Mouse (Mus musculus): ENCODE results near the gene Eloa. TPM values are rescaled to one million over a fixed set of nuclear protein-coding genes. Genes with fewer than 3 reads are reported as not detected.
A peak's percentile ranks its signal among the peaks of the same experiment; 100 is the strongest.

Eloa gene
- polyA plus RNA-seq, 1 experiment from 2014 or later: 27.0 TPM

DNA sequence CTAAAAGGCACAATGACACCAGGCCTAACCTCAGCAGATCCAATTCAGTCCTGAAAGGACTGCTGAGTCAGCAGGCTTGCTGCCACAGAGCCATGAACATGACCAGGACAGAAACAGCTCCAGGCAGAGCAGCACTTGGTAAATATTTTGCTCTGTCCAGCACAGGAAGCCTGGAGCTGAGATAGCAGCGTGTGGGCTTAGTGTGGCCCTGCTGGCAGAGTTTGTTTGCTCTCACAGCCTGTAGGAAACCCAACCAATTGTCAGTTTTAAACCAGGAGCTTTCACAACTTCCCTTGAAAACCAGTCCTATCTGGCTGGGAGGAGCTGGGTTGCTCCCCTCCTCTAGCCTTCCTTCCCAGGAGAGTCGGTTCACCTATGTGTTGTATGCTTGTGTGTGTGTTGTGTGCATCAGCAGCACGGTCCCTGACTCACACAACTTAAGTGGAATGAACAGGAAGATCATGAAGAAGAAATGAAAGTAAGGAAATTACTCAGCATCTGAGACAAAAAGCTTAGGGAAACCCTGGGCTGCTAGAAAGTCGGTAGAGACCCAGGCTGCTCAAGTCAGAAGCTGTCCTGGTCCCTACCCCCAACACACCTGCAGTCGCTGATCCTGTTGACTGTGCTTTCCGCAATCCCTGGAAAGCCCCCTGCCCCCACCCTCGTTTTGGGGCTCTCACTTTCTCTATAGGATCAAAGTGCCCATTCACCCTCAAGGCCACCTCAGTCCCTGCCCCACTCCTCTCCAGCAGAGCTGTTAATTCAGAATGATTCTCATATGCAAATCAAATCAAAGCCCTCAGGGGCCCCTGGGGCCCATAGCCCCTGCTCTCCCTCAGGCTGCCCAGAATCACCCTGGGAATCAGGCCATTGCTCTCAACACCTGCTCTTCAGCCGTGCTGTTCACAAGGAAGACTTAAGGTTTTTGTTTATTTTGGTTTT lies 9.7 kb upstream of the Eloa start:
- no peaks in the 10 kb centered on the region for H3K9me3 ChIP-seq (replicated peaks)
- peak overlapping the region; percentile 51 for H3K4me2 ChIP-seq
- peaks cover 67% of the 10 kb centered on the region for H3K4me1 ChIP-seq (replicated peaks)
- peak overlapping the region; percentile 10; the same call in 1 of the 2 replicates for H3K9ac ChIP-seq
- H3K4me3 ChIP-seq (replicated peaks): no peak overlapping the region
- no peaks in the 10 kb centered on the region for H3K36me3 ChIP-seq (replicated peaks)
- peak; percentile 81 for ATAC-seq (ENCODE audit: insufficient read depth)
- peak overlapping the region; percentile 83 for H3K27ac ChIP-seq (replicated peaks)
- 8% methylated on average over 8 of the region's 8 CpGs for WGBS (ENCODE audit: insufficient replicate concordance)
- H3K27me3 ChIP-seq: no peaks in the 10 kb centered on the region

DNA sequence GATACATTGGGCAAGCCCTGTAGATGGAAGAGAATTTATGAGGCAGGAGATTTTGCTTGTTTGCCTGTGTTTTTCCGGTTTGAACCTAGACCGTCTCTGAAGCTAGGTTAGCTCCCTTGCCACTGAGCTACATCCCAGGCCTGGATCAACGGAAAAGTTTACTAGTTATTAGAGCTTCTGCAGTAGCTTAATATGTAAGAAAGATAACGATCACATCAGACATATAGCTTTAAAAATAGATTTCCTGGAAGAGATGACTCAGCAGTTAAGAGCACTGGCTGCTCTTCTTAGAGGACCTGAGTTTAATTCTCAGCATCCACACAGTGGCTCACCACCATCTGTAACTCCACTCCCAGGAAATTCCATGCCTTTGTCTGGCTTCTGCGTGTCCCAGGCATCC lies 7.1 kb upstream of the Eloa start:
- Histone ChIP-seq H3K36me3 (replicated peaks) (no peaks in the 10 kb centered on the region), H3K27me3 (no peaks in the 10 kb centered on the region), H3K4me3 (replicated peaks) (peak overlapping the region; percentile 17), H3K4me2 (peak overlapping the region; percentile 52), H3K4me1 (replicated peaks) (peaks cover 51% of the 10 kb centered on the region), H3K27ac (replicated peaks) (peak overlapping the region; percentile 56), H3K9ac (peak overlapping the region; percentile 11; the same call in 1 of the 2 replicates), H3K9me3 (replicated peaks) (no peaks in the 10 kb centered on the region)
- no peak for ATAC-seq (ENCODE audit: insufficient read depth)
- 36% methylated on average over 5 of the region's 5 CpGs for WGBS (ENCODE audit: insufficient replicate concordance)

DNA sequence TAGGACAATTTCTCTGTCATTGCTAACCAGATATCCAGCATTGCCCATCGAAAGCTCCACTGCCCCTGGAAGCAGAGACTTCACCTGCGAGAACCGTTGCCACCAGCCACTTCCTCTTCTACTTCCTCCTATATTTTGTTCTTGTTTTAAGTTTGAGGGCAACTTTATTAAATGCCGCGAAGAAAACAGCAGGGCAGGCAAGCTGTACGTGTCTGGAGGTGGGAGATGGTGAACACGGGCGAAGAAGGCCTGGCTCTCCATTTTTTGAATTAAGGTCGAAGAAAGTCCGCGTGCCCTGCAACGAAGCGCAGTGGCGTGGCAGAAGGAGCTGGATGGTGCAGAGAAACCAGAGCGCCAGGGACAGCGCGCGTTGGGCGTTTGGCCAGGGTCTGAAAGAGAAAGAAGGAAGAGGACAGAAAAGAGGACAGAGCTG lies 6.6 kb upstream of the Eloa start:
- H3K27me3 ChIP-seq: no peaks in the 10 kb centered on the region
- H3K4me1 ChIP-seq (replicated peaks): peaks cover 51% of the 10 kb centered on the region
- H3K36me3 ChIP-seq (replicated peaks): no peaks in the 10 kb centered on the region
- peak overlapping the region; percentile 1; the same call in 1 of the 2 replicates for H3K9ac ChIP-seq
- H3K9me3 ChIP-seq (replicated peaks): no peaks in the 10 kb centered on the region
- peak overlapping the region; percentile 52 for H3K4me2 ChIP-seq
- 41% methylated on average over 19 of the region's 19 CpGs for WGBS (ENCODE audit: insufficient replicate concordance)
- ATAC-seq (ENCODE audit: insufficient read depth): no peak
- peak overlapping the region; percentile 56 for H3K27ac ChIP-seq (replicated peaks)
- peak overlapping the region; percentile 17 for H3K4me3 ChIP-seq (replicated peaks)

DNA sequence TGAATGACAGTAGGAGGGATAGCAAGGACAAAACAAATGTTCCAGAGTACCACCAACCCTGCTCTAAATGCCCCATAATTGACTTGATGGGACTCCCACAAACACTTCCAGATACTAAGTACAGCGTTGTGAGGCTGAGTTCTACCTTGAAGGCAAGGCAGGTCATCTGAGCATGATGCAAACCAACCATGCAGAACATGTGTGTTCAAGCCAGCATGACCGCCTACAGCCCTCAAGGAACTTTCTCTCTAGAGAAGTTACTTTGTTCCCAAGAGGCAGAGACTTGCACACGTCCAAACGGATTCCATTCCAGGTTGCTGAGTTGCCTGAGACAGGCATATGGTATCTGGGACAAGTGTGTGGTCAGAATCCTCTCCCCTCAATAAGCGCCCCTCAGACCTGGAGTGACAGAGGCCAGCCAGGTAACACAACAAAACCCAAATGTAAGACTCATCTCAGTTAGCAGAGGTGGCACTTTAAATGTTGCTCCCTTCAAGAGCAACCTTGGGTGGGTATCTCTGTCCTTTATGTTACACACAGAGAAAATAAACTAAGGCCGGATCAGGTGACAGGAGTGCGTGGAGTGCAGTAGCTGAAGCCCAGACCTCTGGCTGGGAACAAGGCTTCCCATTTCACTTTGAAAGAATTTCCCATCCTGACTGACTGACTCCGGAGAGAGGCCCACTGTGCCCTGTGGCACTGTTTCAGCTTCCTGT lies 6.0 kb upstream of the Eloa start:
- WGBS (ENCODE audit: insufficient replicate concordance): 66% methylated on average over 8 of the region's 8 CpGs
- no peak overlapping the region for H3K9ac ChIP-seq
- H3K36me3 ChIP-seq (replicated peaks): no peaks in the 10 kb centered on the region
- no peak overlapping the region for H3K4me3 ChIP-seq (replicated peaks)
- no peak for ATAC-seq (ENCODE audit: insufficient read depth)
- peak overlapping the region; percentile 56 for H3K27ac ChIP-seq (replicated peaks)
- H3K27me3 ChIP-seq: no peaks in the 10 kb centered on the region
- peak overlapping the region; percentile 52; the same call in 1 of the 2 replicates for H3K4me2 ChIP-seq
- no peaks in the 10 kb centered on the region for H3K9me3 ChIP-seq (replicated peaks)
- peaks cover 47% of the 10 kb centered on the region for H3K4me1 ChIP-seq (replicated peaks)

DNA sequence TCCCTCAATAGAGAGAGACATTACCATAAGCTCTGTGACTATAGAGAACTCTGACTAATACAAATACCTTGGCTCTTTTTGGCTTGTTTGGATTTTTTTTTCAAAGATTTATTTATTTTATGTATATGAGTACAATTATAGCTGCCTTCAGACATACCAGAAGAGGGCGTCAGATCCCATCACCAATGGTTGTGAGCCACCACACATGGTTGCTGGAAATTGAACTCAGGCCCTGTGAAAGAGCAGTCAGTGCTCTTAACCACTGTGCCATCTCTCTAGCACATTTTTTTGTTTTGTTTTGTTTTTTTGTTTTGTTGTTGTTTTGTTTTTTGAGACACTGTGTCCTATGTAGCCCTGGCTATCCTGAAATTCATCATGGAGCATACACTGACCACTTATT lies 3.8 kb upstream of the Eloa start:
- WGBS (ENCODE audit: insufficient replicate concordance): 72% methylated on average over 1 of the region's 1 CpGs

DNA sequence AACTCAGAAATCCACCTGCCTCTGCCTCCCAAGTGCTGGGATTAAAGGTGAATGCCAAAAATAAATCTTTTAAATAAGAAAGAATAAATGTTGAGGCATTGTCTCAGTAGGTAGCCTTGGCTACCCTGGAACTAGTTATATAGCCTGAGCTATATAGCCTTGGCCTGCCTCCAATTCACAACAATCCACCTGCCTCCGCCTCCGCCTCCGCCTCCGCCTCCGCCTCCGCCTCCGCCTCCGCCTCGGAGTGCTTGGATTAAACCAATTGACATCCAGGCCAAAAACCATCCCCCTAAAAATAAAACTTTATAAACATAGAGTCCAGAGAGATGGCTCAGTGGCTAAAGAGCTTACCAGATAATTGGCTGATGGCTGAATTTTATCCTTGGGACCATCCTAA lies 1.4 kb upstream of the Eloa start:
- Histone ChIP-seq H3K4me3 (replicated peaks) (no peak overlapping the region), H3K27ac (replicated peaks) (no peak overlapping the region), H3K9me3 (replicated peaks) (no peaks in the 10 kb centered on the region), H3K4me1 (replicated peaks) (peaks cover 38% of the 10 kb centered on the region), H3K9ac (no peak overlapping the region), H3K4me2 (no peak overlapping the region), H3K27me3 (no peaks in the 10 kb centered on the region), H3K36me3 (replicated peaks) (0 out of 2 replicates have a peak, but pooled peaks cover 7% of the 10 kb centered on the region)
- 96% methylated on average over 9 of the region's 9 CpGs for WGBS (ENCODE audit: insufficient replicate concordance)
- ATAC-seq (ENCODE audit: insufficient read depth): no peak

More for the DNA sequence above, 3.8 kb upstream of the Eloa start:
- Histone ChIP-seq H3K4me3 (replicated peaks) (no peak overlapping the region), H3K4me2 (no peak overlapping the region), H3K9me3 (replicated peaks) (no peaks in the 10 kb centered on the region), H3K27ac (replicated peaks) (no peak overlapping the region), H3K27me3 (no peaks in the 10 kb centered on the region), H3K4me1 (replicated peaks) (peaks cover 41% of the 10 kb centered on the region), H3K36me3 (replicated peaks) (no peaks in the 10 kb centered on the region), H3K9ac (no peak overlapping the region)
- ATAC-seq (ENCODE audit: insufficient read depth): no peak

DNA sequence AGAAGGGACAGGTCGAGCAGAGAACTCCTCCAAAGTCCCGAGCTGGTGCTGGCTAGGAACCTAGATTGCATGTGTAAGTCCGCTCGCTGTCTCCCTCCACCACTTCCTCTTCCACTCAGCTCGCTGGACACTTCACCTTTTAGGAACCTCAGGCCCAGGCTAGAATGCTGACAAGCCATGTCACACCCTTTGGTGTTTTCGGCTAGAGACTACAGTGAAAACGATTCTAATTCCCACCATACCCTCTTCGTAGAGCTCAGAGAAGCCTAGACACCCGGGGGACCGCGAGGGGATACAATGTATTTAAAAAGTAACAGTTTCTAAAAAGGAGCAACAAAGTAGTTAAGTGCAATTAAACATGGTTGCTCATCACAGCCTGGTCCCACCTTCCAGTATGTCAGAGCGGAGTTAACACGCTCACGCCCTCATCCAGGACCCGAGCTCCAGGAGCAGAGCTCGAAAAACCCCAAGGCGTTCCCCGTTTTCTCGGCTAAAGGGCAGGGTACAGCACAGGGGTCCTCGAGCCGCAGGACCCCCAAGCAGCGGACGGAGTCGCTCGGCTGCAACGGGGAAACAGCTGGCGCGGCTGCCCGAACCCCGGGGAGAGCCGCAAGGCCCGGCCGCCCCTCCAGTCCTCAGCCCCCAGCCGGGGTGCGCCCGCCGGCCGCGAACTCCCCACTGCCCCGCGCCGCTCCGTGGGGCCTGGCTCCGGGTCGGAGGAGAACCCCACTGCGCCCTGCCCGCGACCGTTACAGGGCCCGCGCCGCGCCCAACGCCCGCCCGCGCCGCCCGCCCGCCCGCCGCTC lies 617 bp downstream of the Eloa start:
- Histone ChIP-seq H3K4me3 (replicated peaks) (peak overlapping the region; percentile 88), H3K36me3 (replicated peaks) (peaks cover 21% of the 10 kb centered on the region), H3K27ac (replicated peaks) (peak overlapping the region; percentile 94), H3K4me2 (peak overlapping the region; percentile 71), H3K9me3 (replicated peaks) (no peaks in the 10 kb centered on the region), H3K27me3 (no peaks in the 10 kb centered on the region), H3K4me1 (replicated peaks) (peaks cover 37% of the 10 kb centered on the region), H3K9ac (peak overlapping the region; percentile 96)
- under 1% methylated on average over 62 of the region's 62 CpGs for whole genome bisulfite sequencing (ENCODE audit: insufficient replicate concordance)
- peak; percentile 71 for ATAC-seq (ENCODE audit: insufficient read depth)

DNA sequence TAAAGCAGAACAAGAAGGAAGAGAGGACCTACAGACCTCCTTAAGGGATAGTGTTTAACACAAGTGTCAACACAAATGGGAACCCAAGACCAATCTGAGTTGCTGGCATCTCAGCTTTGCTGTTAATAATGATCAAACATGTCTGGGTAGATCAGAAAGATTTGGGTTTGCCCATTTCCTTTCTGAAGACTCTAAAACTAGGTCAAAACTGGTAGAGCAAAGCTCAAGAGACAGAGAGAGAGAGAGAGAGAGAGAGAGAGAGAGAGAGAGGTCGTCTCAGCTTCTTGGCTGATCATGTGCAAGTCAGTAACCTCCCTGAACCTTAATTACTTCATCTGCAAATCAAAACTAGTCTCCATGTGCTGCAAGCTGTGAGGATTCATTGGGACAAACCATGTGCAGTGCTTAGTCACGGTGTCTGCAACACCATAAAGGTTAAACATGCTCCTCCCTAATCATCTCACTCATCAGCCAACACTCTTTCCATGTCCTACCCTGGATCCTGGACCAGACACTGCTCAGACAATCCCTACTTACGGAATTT lies 5.4 kb downstream of the Eloa start:
- Histone ChIP-seq H3K27me3 (no peaks in the 10 kb centered on the region), H3K4me2 (no peak overlapping the region), H3K27ac (replicated peaks) (no peak overlapping the region), H3K9me3 (replicated peaks) (no peaks in the 10 kb centered on the region), H3K4me3 (replicated peaks) (no peak overlapping the region), H3K36me3 (replicated peaks) (peaks cover 55% of the 10 kb centered on the region), H3K4me1 (replicated peaks) (peaks cover 34% of the 10 kb centered on the region), H3K9ac (no peak overlapping the region)
- WGBS (ENCODE audit: insufficient replicate concordance): 84% methylated on average over 3 of the region's 3 CpGs
- ATAC-seq (ENCODE audit: insufficient read depth): no peak

DNA sequence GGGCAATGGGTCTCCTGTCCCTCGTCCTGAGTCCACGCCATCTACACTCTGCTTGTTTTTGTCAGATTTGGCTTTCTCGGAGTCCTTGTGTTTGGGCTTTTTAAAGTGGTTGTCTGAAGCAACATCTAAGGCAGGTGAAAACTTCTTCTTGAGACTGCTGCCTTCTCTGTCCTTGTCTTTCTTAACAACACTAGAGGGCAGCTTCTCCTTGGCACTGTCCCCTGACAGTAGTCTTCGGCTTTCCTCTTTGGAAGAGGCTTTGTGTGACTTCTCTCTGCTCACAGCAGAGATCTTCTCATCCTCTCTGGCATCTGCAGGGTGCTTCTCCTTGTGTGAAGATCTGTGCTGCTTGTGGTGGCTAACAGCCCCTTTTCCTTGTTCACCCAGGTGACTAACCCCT lies 11.0 kb downstream of the Eloa start:
- no peak overlapping the region for H3K9ac ChIP-seq
- no peak overlapping the region for H3K4me3 ChIP-seq (replicated peaks)
- H3K27me3 ChIP-seq: no peaks in the 10 kb centered on the region
- no peak for ATAC-seq (ENCODE audit: insufficient read depth)
- no peak overlapping the region for H3K4me2 ChIP-seq
- 83% methylated on average over 4 of the region's 4 CpGs for WGBS (ENCODE audit: insufficient replicate concordance)
- H3K27ac ChIP-seq (replicated peaks): no peak overlapping the region
- peaks cover 7% of the 10 kb centered on the region for H3K4me1 ChIP-seq (replicated peaks)
- no peaks in the 10 kb centered on the region for H3K9me3 ChIP-seq (replicated peaks)
- H3K36me3 ChIP-seq (replicated peaks): peaks cover 88% of the 10 kb centered on the region

DNA sequence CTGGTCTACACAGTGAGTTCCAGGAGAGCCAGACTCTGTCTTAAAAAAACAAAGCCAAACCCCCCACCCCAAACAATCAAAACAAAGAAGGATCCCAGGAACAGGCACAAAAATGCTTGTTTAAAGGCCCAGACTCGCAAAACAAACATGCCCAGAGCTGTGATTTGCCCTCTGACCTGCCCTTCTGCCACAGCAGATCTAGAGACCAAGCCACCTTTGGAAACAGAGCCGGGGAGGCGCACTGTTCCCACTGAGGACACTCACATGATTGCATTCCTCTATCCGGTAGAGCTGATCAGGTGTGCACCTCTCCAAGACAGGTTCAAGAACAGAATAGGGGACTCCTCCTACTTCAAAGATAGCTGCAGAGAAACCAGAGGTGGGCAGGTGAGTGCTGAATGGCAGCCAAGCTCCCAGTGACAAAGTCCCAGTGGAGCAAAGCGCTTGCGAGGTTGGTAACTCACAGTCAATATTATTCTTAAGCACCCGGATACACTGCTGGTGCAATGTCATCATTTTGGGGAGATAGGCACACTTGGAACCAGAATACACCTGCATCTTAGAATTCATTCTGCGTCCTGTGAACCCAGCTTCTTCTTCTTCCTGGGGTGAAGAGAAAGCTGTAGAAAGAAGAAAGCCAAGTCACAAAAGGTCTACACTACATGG lies 12.6 kb downstream of the Eloa start:
- ATAC-seq (ENCODE audit: insufficient read depth): peak; percentile 32; the same call in 1 of the 2 replicates
- H3K27me3 ChIP-seq: no peaks in the 10 kb centered on the region
- H3K4me1 ChIP-seq (replicated peaks): peaks cover 3% of the 10 kb centered on the region; the same call in 1 of the 2 replicates
- H3K4me3 ChIP-seq (replicated peaks): no peak overlapping the region
- peak overlapping the region; percentile 21 for H3K27ac ChIP-seq (replicated peaks)
- no peak overlapping the region for H3K4me2 ChIP-seq
- H3K9ac ChIP-seq: no peak overlapping the region
- 86% methylated on average over 8 of the region's 8 CpGs for WGBS (ENCODE audit: insufficient replicate concordance)
- H3K9me3 ChIP-seq (replicated peaks): no peaks in the 10 kb centered on the region
- peaks cover 97% of the 10 kb centered on the region for H3K36me3 ChIP-seq (replicated peaks)

Measured in liver, embryonic 15.5 days (tissue).